Mouse (Mus musculus) cerebellum, postnatal 14 days (tissue): ENCODE measurements at regions not wholly inside any gene's neighbourhood (a gene's known extent, or its start where the extent isn't known, plus 50 kb on each side); places are given as distances from the start of the nearest gene placed in this dataset.
"Not testable (repeated sequence)": the region's sequence is repeated elsewhere in the genome, so short reads cannot be mapped to it uniquely, and the experiment has no call there.

Experiments used
- DNase-seq, 2 experiments: peaks; one replicate each; pipeline ENCODE4 v3.0.0; 2021; ENCODE audit warnings: mixed read lengths in 2 of 2

GRCm38 (mm10) chr9:88238346-88238745, 88.7 kb upstream of the Nt5e start:
- DNase-seq, result no peak

GRCm38 (mm10) chr9:88240740-88241139, 86.3 kb upstream of the Nt5e start:
- no peak for DNase-seq

- peak; percentile 82 for DNase-seq
These were observed 85.6 kb upstream of the Nt5e start for GRCm38 (mm10) chr9:88241203-88241995.

- DNase-seq, result no peak
These were observed 84.5 kb upstream of the Nt5e start for GRCm38 (mm10) chr9:88242530-88242929.

GRCm38 (mm10) chr9:88244492-88244891, 82.5 kb upstream of the Nt5e start:
- DNase-seq, result no peak

DNA sequence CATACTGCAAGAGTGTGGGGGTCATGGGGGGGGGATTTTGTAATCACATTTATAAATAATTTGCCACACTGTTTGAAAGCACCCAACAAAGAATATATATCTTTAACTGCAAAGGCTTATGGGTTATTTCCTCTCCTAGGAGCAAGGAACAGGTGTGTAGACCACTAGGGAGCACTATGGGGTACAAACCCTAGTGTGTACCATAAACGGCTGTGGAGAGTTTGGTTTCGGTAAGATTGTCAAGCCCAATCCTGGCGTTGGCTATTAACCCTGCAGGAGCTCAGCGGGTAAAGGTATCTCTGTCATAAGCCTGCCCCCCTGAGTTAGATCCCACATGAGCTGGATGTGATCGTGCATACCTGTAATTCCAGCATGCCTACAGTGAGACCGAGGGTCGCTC, 71.0 kb upstream of the Nt5e start:
- no peak for DNase-seq

DNA sequence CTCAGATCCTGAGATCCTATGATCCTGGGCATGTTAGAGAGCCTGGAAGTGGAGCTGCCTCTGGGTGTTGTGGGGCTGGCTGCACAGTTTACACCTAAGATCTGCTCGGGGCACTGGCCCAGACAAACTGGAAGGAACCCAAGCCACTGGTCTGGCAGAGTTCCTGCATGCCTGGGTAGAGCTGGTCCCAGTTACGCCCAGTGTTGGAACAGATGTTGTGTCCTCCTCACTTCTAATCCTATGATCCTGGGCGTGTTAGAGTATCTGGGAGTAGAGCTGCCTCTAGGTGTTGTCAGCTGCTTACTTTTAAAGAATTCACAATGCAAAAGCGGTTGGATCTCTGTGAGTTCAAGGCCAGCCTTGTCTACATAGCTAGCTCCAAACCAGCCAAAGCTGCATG, 67.4 kb upstream of the Nt5e start:
- no peak for DNase-seq

- no peak for DNase-seq
These were observed 66.8 kb upstream of the Nt5e start for GRCm38 (mm10) chr9:88260072-88260635.

- DNase-seq, result no peak
These were observed 64.5 kb upstream of the Nt5e start for GRCm38 (mm10) chr9:88262461-88262860.

DNA sequence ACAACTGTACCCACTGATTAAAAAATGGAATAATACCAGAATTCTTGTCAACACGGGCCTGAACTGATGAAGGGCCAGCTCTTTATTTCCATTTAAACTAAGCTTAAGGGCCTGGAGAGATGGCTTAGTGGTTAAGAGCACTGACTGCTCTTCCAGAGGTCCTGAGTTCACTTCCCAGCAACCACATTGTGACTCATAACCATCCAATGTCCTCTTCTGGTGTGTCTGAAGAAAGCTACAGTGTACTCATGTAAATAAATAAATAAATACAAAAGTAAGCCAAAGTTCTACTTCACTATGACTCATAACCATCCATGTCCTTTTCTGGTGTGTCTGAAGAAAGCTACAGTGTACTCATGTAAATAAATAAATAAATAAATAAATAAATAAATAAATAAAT, 60.7 kb upstream of the Nt5e start:
- DNase-seq, result not testable (repeated sequence)

DNA sequence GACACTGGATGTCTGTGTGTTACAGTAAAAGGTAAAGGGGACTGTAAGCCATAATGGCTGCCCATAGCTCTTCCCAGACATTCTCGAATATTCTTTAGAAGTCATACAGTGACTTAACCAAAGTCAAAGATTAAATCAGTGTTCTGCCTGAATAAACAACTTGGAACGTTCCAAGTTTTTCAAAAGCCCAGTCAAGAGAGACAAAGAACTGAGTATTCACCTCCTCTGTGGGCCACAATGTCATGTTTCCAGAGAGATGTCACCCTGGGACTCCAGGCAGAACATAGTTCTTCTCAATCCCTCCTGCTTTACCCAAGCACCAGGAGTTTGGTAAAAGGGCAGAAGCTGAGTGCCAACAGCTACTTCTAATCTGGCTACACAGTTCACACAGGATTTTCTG, 58.2 kb upstream of the Nt5e start:
- DNase-seq, result no peak

DNA sequence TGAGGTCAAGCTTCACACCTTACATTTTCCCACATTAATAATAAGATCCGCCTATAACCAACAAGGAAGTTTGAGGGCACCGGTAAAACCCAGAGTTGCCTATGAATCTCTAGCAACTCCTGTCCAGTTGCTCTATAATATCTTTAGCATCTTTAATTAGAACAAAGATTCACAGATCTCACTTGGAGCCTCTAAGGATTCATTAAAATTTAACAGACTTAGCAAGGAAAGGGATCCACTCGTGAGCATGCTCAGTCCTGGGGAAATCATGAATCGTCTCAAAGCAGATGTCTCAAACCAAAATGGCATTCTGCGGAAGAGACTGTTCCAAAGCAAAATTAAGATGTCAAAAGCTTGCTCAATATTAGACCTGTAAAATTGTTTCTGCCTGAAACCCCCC, 57.8 kb upstream of the Nt5e start:
- DNase-seq, result no peak

DNA sequence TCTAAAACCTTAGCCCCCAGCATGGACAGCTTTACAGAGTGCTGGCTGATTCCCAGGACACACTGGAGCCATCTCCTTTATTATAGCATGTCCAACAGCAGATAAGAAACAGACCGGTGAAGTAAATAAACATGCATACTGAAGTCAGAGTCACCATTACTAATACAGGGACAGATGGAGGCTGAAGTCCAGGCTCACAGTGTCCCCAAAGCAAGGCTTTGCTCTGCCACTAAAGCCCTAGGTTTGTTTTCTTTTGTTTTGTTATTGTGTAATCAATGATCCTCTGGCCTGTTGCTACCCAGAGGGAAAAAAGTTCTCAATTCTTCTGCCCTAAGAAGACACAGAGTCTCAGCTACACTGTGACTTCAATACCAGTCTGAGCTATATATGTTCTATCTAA, 56.2 kb upstream of the Nt5e start:
- DNase-seq, result no peak

DNA sequence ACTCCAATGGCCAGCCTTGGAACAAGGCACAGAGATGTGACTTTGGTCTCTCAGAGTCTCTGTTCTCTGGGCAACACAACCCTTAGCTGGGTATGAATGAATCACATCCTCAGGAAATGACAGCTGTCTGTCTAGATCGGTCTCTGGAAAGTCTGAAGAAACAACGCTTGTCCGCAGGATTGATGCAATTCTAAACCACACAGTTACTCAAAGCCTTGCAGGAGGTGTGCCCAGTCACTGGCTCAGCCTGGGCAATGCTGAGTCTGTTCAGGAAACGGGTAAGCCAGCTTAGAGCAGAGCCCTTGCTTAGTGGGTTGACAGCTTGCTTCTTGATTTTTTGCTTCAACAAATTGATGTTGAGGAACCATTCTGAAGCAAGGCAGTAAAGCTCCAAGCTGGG, 53.7 kb upstream of the Nt5e start:
- DNase-seq, result no peak

DNA sequence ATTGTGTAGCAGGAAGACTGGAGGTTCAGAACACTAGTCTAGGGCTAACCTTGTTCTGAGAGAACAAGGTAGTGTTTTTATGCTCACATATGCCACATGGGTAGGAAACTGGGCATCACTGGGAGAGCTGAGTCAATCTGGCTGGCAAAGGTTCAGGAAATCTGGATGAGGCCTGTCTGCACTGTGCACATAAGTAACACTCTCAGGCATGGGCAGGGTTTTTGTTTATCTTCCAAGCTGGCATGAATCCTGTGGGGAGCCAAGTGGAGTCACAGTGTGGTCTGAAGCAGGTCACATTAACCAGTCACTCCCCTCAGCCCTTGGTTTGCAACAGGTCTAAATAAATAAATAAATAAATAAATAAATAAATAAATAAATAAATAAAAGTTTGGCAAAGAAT, 53.0 kb upstream of the Nt5e start:
- peak; percentile 73 to 81 for DNase-seq

DNA sequence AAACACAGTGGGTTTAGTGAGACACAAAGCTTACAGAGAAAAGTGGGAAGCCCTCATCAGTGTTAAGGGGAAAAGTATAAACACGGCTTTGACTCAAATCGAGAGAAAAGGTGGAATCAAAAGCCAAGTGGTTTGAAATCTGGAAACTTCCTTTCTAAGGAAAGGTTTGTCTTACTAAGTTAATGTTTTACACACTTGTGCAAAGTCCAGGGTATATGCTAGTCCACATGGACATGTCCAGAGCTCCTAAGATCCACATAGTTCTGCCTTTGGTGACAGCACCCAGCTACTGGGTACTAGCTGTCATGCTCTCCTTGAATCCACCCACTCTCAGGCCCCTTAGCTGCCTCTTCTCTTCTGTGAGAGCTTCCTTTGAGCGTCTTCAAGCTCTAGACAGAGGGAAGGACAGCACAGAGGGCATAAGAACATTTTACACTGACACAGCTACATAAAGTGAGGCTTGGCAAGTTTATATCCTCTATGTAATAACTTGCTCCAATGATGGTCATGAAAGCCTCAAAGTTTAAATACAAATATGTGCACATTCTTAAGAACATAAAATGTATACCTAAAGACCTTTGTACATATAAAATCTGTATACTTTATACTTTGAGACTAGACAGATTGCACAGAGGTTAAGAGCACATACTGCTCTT, 52.2 kb upstream of the Nt5e start:
- DNase-seq, result no peak

- no peak for DNase-seq
These were observed 50.9 kb upstream of the Nt5e start for GRCm38 (mm10) chr9:88276023-88276568.

- DNase-seq, result no peak
These were observed 50.0 kb upstream of the Nt5e start for GRCm38 (mm10) chr9:88277031-88277430.
